Mouse (Mus musculus) kidney, embryonic 16.5 days (tissue): Measurements from ENCODE around the gene Pcgf5. TPM values are rescaled to one million over a fixed set of nuclear protein-coding genes. Genes with fewer than 3 reads are reported as not detected.
A peak's percentile ranks its signal among the peaks of the same experiment; 100 is the strongest.

ENCODE experiments used
- ATAC-seq: fragments of 200-750 bp; cut with Nextera tagmentation; 2 replicates; pipeline ENCODE4 v1.8.0; 2017; ENCODE audit warnings: moderate TSS enrichment; ENCODE audit not compliant: low FRiP score, low TSS enrichment
- H3K27ac ChIP-seq: fragments of 300-500 bp; sonication (generic); 2 replicates; pipeline ENCODE4 v1.5.1; 2014; ENCODE audit warnings: low read length
- H3K27me3 ChIP-seq: fragments of 300-500 bp; sonication (generic); 2 replicates; pipeline ENCODE4 v1.6.1; 2014; ENCODE audit warnings: low read length, control low read depth, mixed read lengths; ENCODE audit not compliant: insufficient read depth
- H3K36me3 ChIP-seq: fragments of 300-500 bp; sonication (generic); 2 replicates; pipeline ENCODE4 v1.6.1; 2014; ENCODE audit warnings: low read length, control low read depth, mixed read lengths; ENCODE audit not compliant: insufficient read depth
- H3K4me1 ChIP-seq: fragments of 300-500 bp; sonication (generic); 2 replicates; pipeline ENCODE4 v1.6.1; 2014; ENCODE audit warnings: low read length, control low read depth, mixed read lengths; ENCODE audit not compliant: insufficient read depth
- H3K4me2 ChIP-seq: fragments of 300-500 bp; sonication (generic); replicated peaks from 2 replicates; pipeline ENCODE4 v1.6.1; 2014; ENCODE audit warnings: low read depth, low read length
- H3K4me3 ChIP-seq: fragments of 300-500 bp; sonication (generic); 2 replicates; pipeline ENCODE4 v1.5.1; 2014; ENCODE audit warnings: mild to moderate bottlenecking, low read length
- H3K9ac ChIP-seq: fragments of 300-500 bp; sonication (generic); replicated peaks from 2 replicates; pipeline ENCODE4 v1.6.1; 2014; ENCODE audit warnings: low read length
- H3K9me3 ChIP-seq: fragments of 300-500 bp; sonication (generic); 2 replicates; pipeline ENCODE4 v1.6.1; 2016; ENCODE audit warnings: low read length, control low read depth
- WGBS: fragments of 180-500 bp; shearing (Covaris S2); extraction: QIAGEN DNeasy Blood & Tissue Kit; methylation state at CpG from one replicate; pipeline ENCODE4 v1.1.7; 2014; 5-methylcytosine and 5-hydroxymethylcytosine counted together
- polyA plus RNA-seq: library from polyadenylated mRNA; unstranded; fragments of >200 nt; fragmentation: Nextera tagmentation; extraction: Ambion mirVana; gene quantifications from 2 replicates; pipeline ENCODE4 v1.2.1, GENCODE M21; 2015

Gene Pcgf5
- polyA plus RNA-seq, 1 experiment from 2014 or later: 9.2 TPM

DNA sequence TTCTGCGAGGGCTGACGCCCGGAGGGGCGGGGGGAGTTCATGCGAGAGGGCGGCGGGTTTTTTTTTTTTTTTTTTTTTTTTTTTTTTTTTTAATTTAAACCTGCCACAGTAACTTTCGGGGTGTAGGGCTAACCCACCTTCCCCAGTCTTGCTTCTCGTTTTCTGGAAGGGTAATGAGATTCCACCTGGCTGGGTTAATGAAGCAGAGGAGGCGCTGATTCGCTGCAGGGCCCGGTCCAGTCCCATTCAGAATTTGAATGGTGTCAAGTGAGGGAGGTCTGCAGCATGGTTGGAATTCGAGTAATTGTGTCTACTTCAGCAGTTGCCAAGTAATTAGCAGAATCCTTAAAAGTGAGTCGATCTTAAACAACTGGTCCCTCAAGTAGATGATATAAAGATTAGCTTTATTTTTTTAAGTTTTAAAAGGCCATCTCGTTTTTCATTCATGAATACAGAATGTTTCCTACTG is 1.4 kb downstream of the Pcgf5 start:
- Histone ChIP-seq H3K4me3 (peak overlapping the region; percentile 78), H3K4me1 (no peaks in the 10 kb centered on the region), H3K36me3 (no peaks in the 10 kb centered on the region), H3K9me3 (no peaks in the 10 kb centered on the region), H3K9ac (peak overlapping the region; percentile 65), H3K27me3 (peaks cover 48% of the 10 kb centered on the region), H3K4me2 (peak overlapping the region; percentile 100), H3K27ac (no peak overlapping the region)
- WGBS: 2% methylated on average over 14 of the region's 15 CpGs
- peak; percentile 44; the same call in 1 of the 2 replicates for ATAC-seq

DNA sequence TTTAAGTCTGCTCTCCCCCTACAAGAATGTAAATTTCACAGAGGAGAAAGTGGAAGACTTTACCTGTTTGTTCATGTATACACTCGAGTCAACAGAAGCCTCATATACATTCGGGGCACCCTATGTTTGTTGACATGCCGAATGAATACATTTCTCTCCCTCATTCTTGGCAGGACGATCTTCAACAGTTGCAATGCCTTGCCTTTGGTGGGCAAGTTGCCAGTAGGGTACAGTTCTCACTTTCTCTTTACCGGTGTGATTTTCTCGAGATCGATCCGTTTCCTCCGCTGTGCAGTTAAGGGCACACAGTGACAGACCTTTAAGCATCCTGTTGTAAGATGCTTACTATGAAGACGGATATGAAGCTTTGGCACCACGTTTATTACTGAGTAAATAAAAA is 2.1 kb downstream of the Pcgf5 start:
- H3K27me3 ChIP-seq: peaks cover 45% of the 10 kb centered on the region
- no peak overlapping the region for H3K4me3 ChIP-seq
- H3K9me3 ChIP-seq: no peaks in the 10 kb centered on the region
- H3K4me1 ChIP-seq: no peaks in the 10 kb centered on the region
- H3K4me2 ChIP-seq: no peak overlapping the region
- whole genome bisulfite sequencing: 76% methylated on average over 11 of the region's 11 CpGs
- no peak overlapping the region for H3K27ac ChIP-seq
- H3K9ac ChIP-seq: no peak overlapping the region
- H3K36me3 ChIP-seq: no peaks in the 10 kb centered on the region
- no peak for ATAC-seq

DNA sequence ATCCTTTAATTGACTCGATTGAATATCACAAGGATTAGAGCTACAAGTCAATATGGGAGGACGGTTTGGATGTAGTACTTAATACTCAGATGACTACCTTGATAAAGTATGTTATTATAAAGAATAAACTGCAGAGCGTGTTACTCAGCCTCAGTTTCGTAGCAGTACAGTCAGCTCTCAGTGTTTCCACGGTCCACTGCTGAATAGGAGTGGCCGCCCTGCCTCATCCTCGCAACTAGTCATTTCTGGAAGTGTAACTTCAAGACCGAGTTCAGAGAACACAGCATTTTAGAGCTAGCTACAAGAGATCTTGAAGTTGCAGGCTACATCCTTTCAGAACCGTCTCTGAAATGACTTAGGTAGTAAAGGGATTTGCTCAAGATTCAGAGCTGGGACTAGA is 2.8 kb downstream of the Pcgf5 start:
- 92% methylated on average over 9 of the region's 9 CpGs for WGBS
- Histone ChIP-seq H3K4me1 (no peaks in the 10 kb centered on the region), H3K27ac (no peak overlapping the region), H3K9me3 (no peaks in the 10 kb centered on the region), H3K36me3 (no peaks in the 10 kb centered on the region), H3K4me2 (no peak overlapping the region), H3K4me3 (no peak overlapping the region), H3K27me3 (peaks cover 44% of the 10 kb centered on the region), H3K9ac (no peak overlapping the region)
- no peak for ATAC-seq

DNA sequence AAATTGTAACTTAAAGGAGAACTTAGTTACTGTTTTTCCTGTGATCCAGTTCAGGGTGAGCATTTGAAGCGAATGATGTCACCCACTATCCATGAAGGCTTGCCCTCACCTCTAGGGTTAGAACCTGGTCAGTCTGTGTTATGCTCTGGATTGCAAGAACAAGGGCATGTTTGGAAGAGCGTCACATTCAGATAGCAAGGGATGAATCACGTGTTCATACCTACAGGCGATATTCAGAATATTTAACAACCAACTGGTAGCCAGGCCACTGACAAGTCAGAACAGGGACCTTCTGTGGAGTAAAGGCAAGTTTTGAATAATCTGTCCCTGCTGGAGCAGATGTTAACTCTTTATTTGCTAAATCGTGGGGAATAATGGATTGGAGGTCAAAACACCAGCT is 14.4 kb downstream of the Pcgf5 start:
- WGBS: 90% methylated on average over 5 of the region's 5 CpGs
- Histone ChIP-seq H3K9me3 (no peaks in the 10 kb centered on the region), H3K27ac (no peak overlapping the region), H3K4me2 (no peak overlapping the region), H3K4me3 (no peak overlapping the region), H3K36me3 (no peaks in the 10 kb centered on the region), H3K9ac (no peak overlapping the region), H3K27me3 (no peaks in the 10 kb centered on the region), H3K4me1 (no peaks in the 10 kb centered on the region)
- no peak for ATAC-seq

DNA sequence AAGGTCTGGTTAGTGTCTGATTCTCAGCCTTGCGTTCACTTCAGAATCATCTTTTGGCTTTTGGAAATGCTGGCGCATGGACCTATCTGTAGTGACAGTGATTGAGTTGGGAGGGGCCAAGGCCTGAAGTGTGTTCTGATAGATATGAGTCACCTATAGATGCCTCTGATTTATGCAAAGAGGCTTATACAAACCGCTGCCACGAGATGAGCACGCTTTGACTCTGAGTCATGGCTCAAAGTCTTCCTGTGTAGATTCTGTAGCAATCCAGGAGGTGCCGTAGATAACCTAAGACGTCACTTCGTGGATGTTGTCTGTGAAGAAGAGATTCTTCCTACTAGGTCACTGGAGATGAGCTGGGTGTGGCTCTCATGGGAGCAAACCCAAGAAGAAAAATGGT is 16.6 kb downstream of the Pcgf5 start:
- H3K27ac ChIP-seq: no peak overlapping the region
- H3K9ac ChIP-seq: no peak overlapping the region
- WGBS: 91% methylated on average over 8 of the region's 8 CpGs
- no peaks in the 10 kb centered on the region for H3K36me3 ChIP-seq
- H3K4me1 ChIP-seq: no peaks in the 10 kb centered on the region
- no peaks in the 10 kb centered on the region for H3K9me3 ChIP-seq
- ATAC-seq: no peak
- no peak overlapping the region for H3K4me2 ChIP-seq
- no peaks in the 10 kb centered on the region for H3K27me3 ChIP-seq
- no peak overlapping the region for H3K4me3 ChIP-seq

DNA sequence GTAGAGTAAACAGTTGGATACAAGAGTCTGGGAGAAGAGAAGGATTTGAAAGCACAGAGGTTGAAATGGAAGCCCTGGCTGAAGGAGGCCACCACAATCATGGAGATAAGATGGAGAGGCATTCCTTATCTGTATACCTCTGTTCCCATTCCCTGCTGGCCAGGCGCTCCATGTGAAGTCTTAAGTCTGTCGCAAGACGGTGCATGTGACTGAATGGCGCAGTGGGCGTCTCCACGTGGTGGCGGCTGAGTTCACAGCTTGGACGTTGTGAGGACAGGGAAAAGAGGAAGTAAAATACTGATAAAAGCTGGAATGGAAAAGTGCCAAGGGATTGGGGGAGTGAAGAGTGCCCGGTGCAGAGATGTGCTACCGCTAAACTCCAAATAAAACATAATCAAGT is 23.4 kb downstream of the Pcgf5 start:
- WGBS: 83% methylated on average over 10 of the region's 10 CpGs
- no peak for ATAC-seq

DNA sequence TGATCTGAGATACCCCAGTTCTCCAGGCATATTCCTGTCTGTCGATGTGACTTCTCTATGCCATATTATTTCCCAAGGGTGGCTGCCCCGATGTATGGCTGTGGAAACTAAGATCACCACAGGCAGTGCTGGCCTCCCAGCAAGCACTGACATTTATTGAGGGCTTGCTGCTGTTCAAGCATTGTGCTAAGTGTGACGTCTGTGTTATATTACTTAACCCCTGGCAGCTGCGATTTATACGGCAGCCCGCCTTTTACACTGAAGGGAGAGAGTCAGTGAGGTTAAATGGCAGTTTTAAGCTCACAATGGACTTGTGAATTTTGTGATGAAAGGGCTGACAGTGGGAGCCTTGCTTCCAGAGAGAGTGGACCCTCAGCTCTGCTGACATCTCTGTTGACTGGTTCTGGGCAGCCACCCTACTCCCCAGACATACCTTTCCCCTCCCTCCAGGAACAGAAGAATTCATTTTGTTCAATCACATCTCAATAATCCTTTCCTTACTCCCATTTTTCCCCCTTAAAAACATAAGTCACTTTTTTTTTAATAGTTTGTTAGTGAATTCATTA is 25.0 kb downstream of the Pcgf5 start:
- Histone ChIP-seq H3K27me3 (no peaks in the 10 kb centered on the region), H3K4me1 (no peaks in the 10 kb centered on the region), H3K27ac (no peak overlapping the region), H3K4me2 (no peak overlapping the region), H3K9ac (no peak overlapping the region), H3K36me3 (no peaks in the 10 kb centered on the region), H3K4me3 (no peak overlapping the region), H3K9me3 (no peaks in the 10 kb centered on the region)
- 0 out of 2 replicates have a peak, but pooled peaks have one; percentile 51 for ATAC-seq
- WGBS: 23% methylated on average over 6 of the region's 6 CpGs

More for the DNA sequence above, 23.4 kb downstream of the Pcgf5 start:
- Histone ChIP-seq H3K36me3 (no peaks in the 10 kb centered on the region), H3K9ac (no peak overlapping the region), H3K4me3 (no peak overlapping the region), H3K4me1 (no peaks in the 10 kb centered on the region), H3K27ac (no peak overlapping the region), H3K9me3 (no peaks in the 10 kb centered on the region), H3K27me3 (no peaks in the 10 kb centered on the region), H3K4me2 (no peak overlapping the region)

DNA sequence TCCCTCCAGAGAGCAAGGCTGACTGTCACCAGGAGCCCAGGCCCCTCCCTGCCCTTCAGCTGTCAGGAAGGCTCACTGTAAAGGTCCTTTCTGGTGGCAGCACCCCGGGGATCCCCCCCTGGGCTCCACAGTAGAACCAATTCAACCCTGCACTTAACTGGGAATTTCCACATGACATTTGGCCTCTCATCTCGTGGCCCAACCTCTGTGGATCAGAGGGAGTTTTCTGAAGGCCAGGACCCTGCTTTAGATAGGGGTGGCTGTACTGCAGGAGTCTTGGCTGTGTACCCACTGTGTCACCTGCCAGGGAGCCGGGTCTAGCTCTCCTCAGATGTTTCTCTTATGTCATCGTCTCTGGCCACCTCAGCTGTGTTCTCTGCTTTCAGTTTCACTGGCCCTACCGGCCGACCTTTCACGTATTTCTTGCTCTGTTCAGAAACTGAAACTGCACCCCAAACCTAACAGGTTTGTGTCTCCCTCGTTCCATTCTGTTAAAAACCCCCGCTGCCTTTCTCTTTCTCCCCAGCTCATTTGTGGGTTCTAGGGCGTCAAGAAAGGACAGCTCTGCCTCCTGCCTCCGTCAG is 27.2 kb downstream of the Pcgf5 start:
- no peak for ATAC-seq
- 76% methylated on average over 11 of the region's 11 CpGs for WGBS
- Histone ChIP-seq H3K4me3 (no peak overlapping the region), H3K27ac (no peak overlapping the region), H3K4me2 (no peak overlapping the region), H3K4me1 (no peaks in the 10 kb centered on the region), H3K9ac (no peak overlapping the region), H3K36me3 (no peaks in the 10 kb centered on the region), H3K27me3 (no peaks in the 10 kb centered on the region), H3K9me3 (no peaks in the 10 kb centered on the region)

DNA sequence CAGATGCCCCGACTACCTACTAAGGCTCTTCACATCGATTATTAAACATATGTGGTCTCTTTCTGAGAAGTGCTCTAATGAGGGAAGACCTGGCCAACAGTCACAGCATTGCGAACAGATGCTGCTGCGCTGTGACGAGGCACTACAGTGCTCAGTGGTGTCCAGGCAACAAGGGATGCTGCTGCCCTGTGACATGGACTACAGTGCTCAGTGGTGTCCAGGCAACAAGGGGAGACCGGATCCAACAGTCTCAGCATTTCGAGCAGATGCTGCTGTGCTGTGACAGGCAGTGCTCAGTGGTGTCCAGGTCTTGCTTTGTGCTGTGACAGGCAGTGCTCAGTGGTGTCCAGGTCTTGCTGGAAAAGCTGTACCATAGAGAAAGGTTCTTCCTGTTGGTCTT is 29.6 kb downstream of the Pcgf5 start:
- H3K4me1 ChIP-seq: no peaks in the 10 kb centered on the region
- H3K27ac ChIP-seq: no peak overlapping the region
- no peak overlapping the region for H3K9ac ChIP-seq
- H3K4me3 ChIP-seq: no peak overlapping the region
- 89% methylated on average over 7 of the region's 7 CpGs for WGBS
- H3K36me3 ChIP-seq: no peaks in the 10 kb centered on the region
- no peak overlapping the region for H3K4me2 ChIP-seq
- ATAC-seq: no peak
- H3K27me3 ChIP-seq: no peaks in the 10 kb centered on the region
- H3K9me3 ChIP-seq: no peaks in the 10 kb centered on the region

DNA sequence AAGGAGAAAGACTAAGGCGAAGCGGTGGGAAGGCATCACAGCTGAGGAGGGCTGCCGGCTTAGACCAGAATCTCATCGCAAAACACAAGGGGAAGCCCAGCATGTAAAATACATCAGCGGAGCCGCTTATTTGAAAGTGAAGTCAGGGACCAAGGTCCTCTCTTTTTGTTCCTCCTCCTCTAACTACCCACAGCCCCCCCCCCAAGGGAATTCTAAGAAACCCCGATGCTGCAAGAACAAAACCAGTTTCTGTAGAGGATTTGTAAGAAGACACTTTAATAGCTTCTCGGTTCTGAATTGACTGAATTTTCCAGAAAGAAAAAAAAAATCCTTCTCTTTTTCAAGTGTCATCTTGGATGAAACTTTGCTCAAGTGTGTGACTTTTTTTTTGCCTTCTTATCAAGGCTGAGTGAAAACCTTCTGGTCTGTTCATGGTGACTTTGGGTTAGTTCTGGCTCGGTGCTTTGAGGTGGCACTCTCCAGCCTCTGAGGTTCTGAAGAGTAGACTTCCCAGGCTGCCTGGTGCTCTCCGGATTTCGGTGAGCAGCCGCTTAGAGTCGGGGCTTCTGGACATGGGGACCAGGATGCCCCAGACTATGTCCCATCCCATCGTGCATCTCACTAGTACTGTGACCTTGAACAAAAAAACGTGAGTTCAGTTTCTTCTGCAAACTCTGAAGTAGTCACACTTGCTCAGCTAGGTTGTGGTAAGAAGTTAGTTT is 30.6 kb downstream of the Pcgf5 start:
- ATAC-seq: no peak
- H3K4me2 ChIP-seq: no peak overlapping the region

More for the DNA sequence above, 30.6 kb downstream of the Pcgf5 start:
- WGBS: 74% methylated on average over 15 of the region's 15 CpGs
- H3K27ac ChIP-seq: no peak overlapping the region
- no peaks in the 10 kb centered on the region for H3K27me3 ChIP-seq
- H3K9ac ChIP-seq: no peak overlapping the region
- no peak overlapping the region for H3K4me3 ChIP-seq
- no peaks in the 10 kb centered on the region for H3K4me1 ChIP-seq
- H3K36me3 ChIP-seq: no peaks in the 10 kb centered on the region
- H3K9me3 ChIP-seq: no peaks in the 10 kb centered on the region
